ENCODE assay signal across 11 mouse cellular contexts in genomic region chr17:79771727-79772126, GRCm38 (mm10). TPM values are rescaled to one million over a fixed set of nuclear protein-coding genes. Genes with fewer than 3 reads are reported as not detected.
DNase-seq lines count a peak whose midpoint lies in the region; ATAC-seq lines count a peak whose summit lies in the region.
"Had no signal": no experiment of that assay in that cellular context is flagged by ENCODE, and none has a peak within 500 bp of the region (broad histone marks: within the 10 kb centered on the region; RNA-seq: fewer than 3 reads in every experiment).

No protein-coding gene starts in this region.

- no peaks in the 10 kb centered on the region for H3K4me1 ChIP-seq in limb, embryonic 11.5 days (ENCODE audit: control insufficient read depth, insufficient read depth, low read length)

- peak; percentile 63 to 76 for DNase-seq in kidney, postnatal 4 days
- no peak for DNase-seq in kidney, postnatal 36 days
- DNase-seq in fat pad, adult 2 months (ENCODE audit: extremely low read depth, low read depth, low spot score), result peak; percentile 87
- peak; percentile 48 for DNase-seq in limb, embryonic 11.5 days (ENCODE audit: low spot score)
- DNase-seq in ovary, postnatal 14 days (ENCODE audit: low spot score), result peak; percentile 47
- no peak for DNase-seq in right cerebral cortex, postnatal 36 days (ENCODE audit: low spot score in 2 of 2)
- no peak for DNase-seq in spleen, adult 18-20 months
- no peak for DNase-seq in adrenal gland, adult 2 months
- DNase-seq: right cerebral cortex, postnatal 4 days; thymus, postnatal 36 days had no signal

- no peak overlapping the region for H3K27ac ChIP-seq in limb, embryonic 11.5 days (replicated peaks; ENCODE audit: low read depth, low read length)
- H3K27ac ChIP-seq: left cerebral cortex, adult 2 months had no signal

- WGBS in limb, embryonic 11.5 days, result 30% methylated on average over 10 of the region's 10 CpGs

- no peaks in the 10 kb centered on the region for H3K27me3 ChIP-seq in limb, embryonic 11.5 days (ENCODE audit: control insufficient read depth, insufficient read depth, low read length)

- peak; percentile 44; the same call in 1 of the 2 replicates for ATAC-seq in limb, embryonic 11.5 days (ENCODE audit: insufficient number of reproducible peaks, low FRiP score, low TSS enrichment, low read depth)

- no peak overlapping the region for H3K4me2 ChIP-seq in limb, embryonic 11.5 days (ENCODE audit: low read depth, severe bottlenecking)

- no peak overlapping the region for H3K4me3 ChIP-seq in limb, embryonic 11.5 days (ENCODE audit: low read depth, low read length)
- H3K4me3 ChIP-seq: left cerebral cortex, adult 2 months had no signal

- H3K36me3 ChIP-seq in limb, embryonic 11.5 days (ENCODE audit: control insufficient read depth, insufficient read depth, low read length), result no peaks in the 10 kb centered on the region

- H3K9me3 ChIP-seq in limb, embryonic 11.5 days (ENCODE audit: control insufficient read depth, low read length), result no peaks in the 10 kb centered on the region

- no peak overlapping the region for H3K9ac ChIP-seq in limb, embryonic 11.5 days (ENCODE audit: low read length)

RNA-seq across cellular contexts. Expression of gene Cyp1b1, which starts 56.9 kb away (rescaled TPM):
- polyA plus RNA-seq in limb, embryonic 11.5 days (2014; fragmentation: Nextera tagmentation; extraction: Ambion mirVana), result 2.0 and 3.4 TPM in 2 replicates
- total RNA-seq in adrenal gland, adult 2 months (2021), result 10 to 100 TPM; 29.6 to 46.6 TPM
- polyA plus RNA-seq in adrenal gland, adult 2 months (2012; rRNA removed), result 34.6 and 43.2 TPM in 2 replicates

Comparison
In these comparisons a context has a peak if more than half of its experiments do, and no peak if none do; other contexts are left out.
1. DNase-seq: peak in kidney, postnatal 4 days (2 of 2), fat pad, adult 2 months (single experiment), limb, embryonic 11.5 days (single experiment) and ovary, postnatal 14 days (single experiment); none in kidney, postnatal 36 days (0 of 2), right cerebral cortex, postnatal 36 days (0 of 2), spleen, adult 18-20 months (0 of 2) and adrenal gland, adult 2 months (single experiment).